Mouse (Mus musculus): Measurements from ENCODE around the gene Tmem117.

DNA sequence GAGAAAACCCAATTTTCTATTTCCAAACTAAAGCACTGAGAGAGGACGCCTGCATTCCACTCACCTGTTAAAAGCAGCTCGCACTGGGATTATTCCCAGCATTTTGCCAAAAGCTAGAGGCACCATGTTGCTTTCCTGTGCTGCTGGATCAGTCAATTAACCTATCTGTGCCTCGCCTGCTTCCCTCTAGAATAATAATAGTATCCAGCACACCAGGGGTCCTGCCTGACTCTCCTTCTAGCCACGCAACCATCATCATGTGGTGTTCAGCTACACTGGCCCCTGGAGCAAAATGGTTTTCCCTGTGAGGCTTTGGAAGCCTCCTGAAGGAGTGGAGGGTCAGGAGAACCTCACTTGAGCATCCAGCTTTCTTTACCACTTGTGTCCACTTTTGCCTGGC, 502.4 kb downstream of the Tmem117 start:
- no peak for TF ChIP-seq CTCF (IDR thresholded peaks at IDR 0.05; ENCODE audit: control insufficient read depth, insufficient read depth, insufficient replicate concordance, low read depth, low read length)
- TF ChIP-seq POLR2A (IDR thresholded peaks at IDR 0.05; ENCODE audit: control insufficient read depth, low read depth, low read length): no peak

Measured in testis, adult 2 months (tissue).